Mouse (Mus musculus) heart, embryonic 10.5 days (tissue): Measurements from ENCODE around the gene Klhl35. TPM values are rescaled to one million over a fixed set of nuclear protein-coding genes. Genes with fewer than 3 reads are reported as not detected.

Experiments
- DNase-seq: peaks from one replicate; pipeline ENCODE4 v3.0.0-alpha.2; 2017; ENCODE audit warnings: low spot score
- H3K27ac ChIP-seq: fragments of 300-500 bp; sonication (generic); 2 replicates; pipeline ENCODE4 v1.5.1; 2016; ENCODE audit warnings: mild to moderate bottlenecking
- H3K27me3 ChIP-seq: fragments of 300-500 bp; sonication (generic); 2 replicates; pipeline ENCODE4 v1.6.1; 2016; ENCODE audit warnings: mild to moderate bottlenecking; ENCODE audit not compliant: poor library complexity, insufficient read depth, severe bottlenecking
- H3K36me3 ChIP-seq: fragments of 300-500 bp; sonication (generic); 2 replicates; pipeline ENCODE4 v1.6.1; 2016; ENCODE audit warnings: mild to moderate bottlenecking, moderate library complexity
- H3K4me1 ChIP-seq: fragments of 300-500 bp; sonication (generic); 2 replicates; pipeline ENCODE4 v1.6.1; 2016; ENCODE audit warnings: mild to moderate bottlenecking
- H3K4me3 ChIP-seq: fragments of 300-500 bp; sonication (generic); 2 replicates; pipeline ENCODE4 v1.5.1; 2016; ENCODE audit warnings: mild to moderate bottlenecking, moderate library complexity
- H3K9me3 ChIP-seq: fragments of 300-500 bp; sonication (generic); 2 replicates; pipeline ENCODE4 v1.6.1; 2016; ENCODE audit warnings: mild to moderate bottlenecking, moderate library complexity
- WGBS: fragments of 180-500 bp; shearing (Covaris S2); methylation state at CpG from one replicate; pipeline ENCODE4 v1.1.7; 2016; 5-methylcytosine and 5-hydroxymethylcytosine counted together
- polyA plus RNA-seq: library from polyadenylated mRNA; unstranded; fragments of >200 nt; fragmentation: Nextera tagmentation; extraction: Ambion mirVana; gene quantifications from 2 replicates; pipeline ENCODE4 v1.2.1, GENCODE M21; 2016

The Klhl35 gene
- polyA plus RNA-seq, result 0.52 and 1.1 TPM in 2 replicates

DNA sequence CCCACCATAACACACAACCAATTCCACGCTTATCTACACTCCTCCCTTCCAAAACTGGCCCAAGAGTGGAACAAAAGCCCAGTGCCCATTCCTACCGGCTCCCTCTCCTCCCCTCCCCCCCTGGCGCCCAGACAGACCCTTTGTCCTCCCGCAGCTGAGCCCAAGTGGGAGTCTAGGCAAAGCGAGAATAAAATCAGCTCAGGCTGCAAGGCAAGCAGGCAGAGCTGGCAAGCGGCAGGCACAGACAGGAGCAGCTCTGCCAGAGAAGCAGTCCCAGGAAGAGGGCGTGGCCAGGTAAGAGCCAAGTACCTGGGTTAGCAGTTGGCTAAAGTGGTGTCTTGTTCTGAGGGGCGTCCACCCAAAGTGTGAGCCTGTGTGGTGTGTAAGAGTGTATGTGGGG, at the start of gene Klhl35:
TSS of gene Klhl35 (plus strand) at position 194 of the 400 bp plus-strand sequence.
- Histone ChIP-seq H3K27me3 (peaks cover 28% of the 10 kb centered on the region; the same call in 1 of the 2 replicates), H3K4me3 (no peak within 1 kb of the TSS; the same call in 1 of the 2 replicates), H3K36me3 (peaks cover 11% of the 10 kb centered on the region), H3K27ac (peak within 1 kb of the TSS; percentile 63), H3K9me3 (no peaks in the 10 kb centered on the region), H3K4me1 (peaks cover 46% of the 10 kb centered on the region)
- 18% methylated on average over 8 of the region's 8 CpGs for WGBS
- DNase-seq, result no peak

DNA sequence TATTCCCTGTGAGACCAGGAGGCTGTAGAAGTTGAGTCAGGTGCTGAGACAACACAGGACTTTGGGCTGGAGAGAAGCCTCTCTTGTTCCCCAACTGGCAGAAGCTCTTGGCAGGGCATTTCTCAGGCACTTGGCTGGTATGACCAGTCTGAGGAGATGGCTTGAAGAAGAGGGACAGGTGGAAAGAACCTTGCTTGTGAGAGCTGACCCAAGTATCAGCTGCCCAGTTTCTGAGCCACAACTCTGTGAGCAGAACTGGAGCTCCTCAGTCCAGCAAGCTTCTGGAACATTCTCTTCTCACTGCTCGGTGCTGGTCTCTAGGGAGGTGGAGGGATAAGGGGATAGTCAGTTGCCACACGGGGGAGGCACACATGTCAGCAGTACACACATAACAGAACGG, 46.5 kb upstream of the Klhl35 start:
- Histone ChIP-seq H3K27ac (no peak overlapping the region), H3K36me3 (peaks cover 25% of the 10 kb centered on the region), H3K4me3 (no peak overlapping the region), H3K9me3 (no peaks in the 10 kb centered on the region), H3K4me1 (peaks cover 42% of the 10 kb centered on the region), H3K27me3 (no peaks in the 10 kb centered on the region)
- DNase-seq, result no peak
- WGBS, result 76% methylated on average over 3 of the region's 3 CpGs

DNA sequence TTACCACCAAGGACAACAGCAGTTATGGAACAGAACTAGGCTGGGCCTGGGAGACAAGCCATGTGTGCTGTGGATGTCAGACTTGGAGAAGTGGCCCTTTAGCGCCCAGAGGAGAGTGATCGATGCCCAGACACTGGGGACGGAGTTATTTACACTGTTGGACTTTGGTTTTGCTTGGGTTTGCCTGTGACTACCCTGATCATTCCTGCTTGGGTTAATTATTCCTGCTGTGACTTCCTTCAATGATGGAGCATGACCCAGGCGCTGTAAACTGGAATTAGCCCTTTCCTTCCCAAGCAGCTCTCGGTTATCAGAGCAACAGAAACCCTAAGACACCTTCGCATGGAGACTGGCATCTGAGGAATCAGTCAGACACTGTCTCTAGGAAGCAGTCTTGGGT, 44.8 kb upstream of the Klhl35 start:
- 84% methylated on average over 6 of the region's 6 CpGs for WGBS
- H3K27me3 ChIP-seq, result no peaks in the 10 kb centered on the region
- H3K4me1 ChIP-seq, result peaks cover 50% of the 10 kb centered on the region
- H3K27ac ChIP-seq, result no peak overlapping the region
- no peaks in the 10 kb centered on the region for H3K9me3 ChIP-seq
- H3K36me3 ChIP-seq, result peaks cover 16% of the 10 kb centered on the region; the same call in 1 of the 2 replicates
- H3K4me3 ChIP-seq, result no peak overlapping the region
- DNase-seq, result no peak

DNA sequence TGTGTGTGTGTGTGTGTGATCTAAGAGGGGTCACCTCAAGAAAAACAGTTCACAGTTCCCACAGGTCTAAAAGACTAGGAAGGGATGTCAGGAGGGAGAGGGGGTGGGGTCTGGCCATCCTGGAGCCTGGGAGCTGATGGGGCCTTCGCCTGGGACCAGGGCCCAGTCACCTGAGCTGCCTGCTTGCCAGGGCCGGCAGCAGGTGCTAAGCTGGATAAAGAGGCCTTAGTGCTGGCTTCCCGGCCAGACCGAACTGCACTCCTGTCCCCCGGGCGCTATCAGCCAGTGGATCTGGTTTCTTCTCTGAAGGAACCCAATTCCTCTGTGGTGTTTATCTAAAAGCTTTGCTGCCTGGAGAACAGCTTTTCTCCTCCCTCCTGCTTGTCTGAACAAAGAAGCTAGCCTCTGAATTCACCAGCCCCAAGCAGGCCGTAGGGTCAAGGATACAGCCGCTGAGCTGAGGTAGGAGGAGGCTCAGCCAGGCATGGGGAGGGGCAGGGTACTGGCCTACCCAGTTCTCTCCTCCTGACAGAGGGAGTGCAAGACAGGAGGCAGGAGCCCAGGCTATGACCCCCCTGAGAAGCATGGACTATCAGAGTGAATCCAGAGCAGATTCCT, 41.2 kb upstream of the Klhl35 start:
- no peaks in the 10 kb centered on the region for H3K9me3 ChIP-seq
- no peak for DNase-seq
- WGBS, result 28% methylated on average over 8 of the region's 8 CpGs

GRCm38 (mm10) chr7:99425706-99426105, 40.1 kb upstream of the Klhl35 start:
- Histone ChIP-seq H3K4me1 (peaks cover 63% of the 10 kb centered on the region), H3K9me3 (no peaks in the 10 kb centered on the region), H3K36me3 (peaks cover 16% of the 10 kb centered on the region; the same call in 1 of the 2 replicates), H3K4me3 (no peak overlapping the region), H3K27me3 (no peaks in the 10 kb centered on the region), H3K27ac (peak overlapping the region; percentile 75; the same call in 1 of the 2 replicates)
- WGBS, result 88% methylated on average over 4 of the region's 4 CpGs
- no peak for DNase-seq

More for the DNA sequence above, 41.2 kb upstream of the Klhl35 start:
- H3K36me3 ChIP-seq, result peaks cover 16% of the 10 kb centered on the region; the same call in 1 of the 2 replicates
- no peaks in the 10 kb centered on the region for H3K27me3 ChIP-seq
- H3K27ac ChIP-seq, result peak overlapping the region; percentile 75
- H3K4me3 ChIP-seq, result no peak overlapping the region
- peaks cover 66% of the 10 kb centered on the region for H3K4me1 ChIP-seq

GRCm38 (mm10) chr7:99427031-99427430, 38.8 kb upstream of the Klhl35 start:
- no peaks in the 10 kb centered on the region for H3K27me3 ChIP-seq
- H3K4me1 ChIP-seq, result peaks cover 63% of the 10 kb centered on the region
- peaks cover 16% of the 10 kb centered on the region; the same call in 1 of the 2 replicates for H3K36me3 ChIP-seq
- 82% methylated on average over 10 of the region's 10 CpGs for WGBS
- no peaks in the 10 kb centered on the region for H3K9me3 ChIP-seq
- H3K4me3 ChIP-seq, result no peak overlapping the region
- DNase-seq, result no peak
- no peak overlapping the region for H3K27ac ChIP-seq

GRCm38 (mm10) chr7:99427987-99428386, 37.8 kb upstream of the Klhl35 start:
- DNase-seq, result no peak
- Histone ChIP-seq H3K27ac (no peak overlapping the region), H3K9me3 (no peaks in the 10 kb centered on the region), H3K4me1 (peaks cover 70% of the 10 kb centered on the region), H3K4me3 (no peak overlapping the region), H3K27me3 (no peaks in the 10 kb centered on the region), H3K36me3 (peaks cover 16% of the 10 kb centered on the region; the same call in 1 of the 2 replicates)
- 84% methylated on average over 3 of the region's 3 CpGs for WGBS

GRCm38 (mm10) chr7:99428836-99429235, 37.0 kb upstream of the Klhl35 start:
- 74% methylated on average over 5 of the region's 5 CpGs for WGBS
- Histone ChIP-seq H3K27ac (no peak overlapping the region), H3K27me3 (no peaks in the 10 kb centered on the region), H3K36me3 (peaks cover 19% of the 10 kb centered on the region; the same call in 1 of the 2 replicates), H3K4me3 (no peak overlapping the region), H3K4me1 (peaks cover 74% of the 10 kb centered on the region), H3K9me3 (no peaks in the 10 kb centered on the region)
- DNase-seq, result no peak

DNA sequence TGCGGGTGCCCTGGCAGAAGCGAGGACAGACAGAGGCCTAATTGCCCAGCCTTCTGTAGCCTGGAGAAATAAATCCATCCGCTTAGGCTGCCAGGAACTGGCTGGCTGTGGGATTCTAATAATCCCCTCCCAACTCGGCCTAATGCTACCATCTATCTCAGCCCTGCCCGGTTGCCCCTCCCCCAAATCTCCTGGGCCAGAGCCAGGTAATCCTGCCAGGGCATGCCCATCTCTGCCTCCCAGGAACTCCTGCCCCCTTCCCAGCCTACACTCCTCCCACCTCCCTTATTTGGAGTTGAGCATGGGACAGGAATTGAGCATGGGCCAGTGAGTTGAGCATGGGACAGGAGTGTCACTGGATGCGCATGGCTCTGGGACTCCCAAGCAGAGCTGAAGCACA, 36.0 kb upstream of the Klhl35 start:
- Histone ChIP-seq H3K36me3 (peaks cover 18% of the 10 kb centered on the region; the same call in 1 of the 2 replicates), H3K9me3 (no peaks in the 10 kb centered on the region), H3K27me3 (no peaks in the 10 kb centered on the region), H3K27ac (no peak overlapping the region), H3K4me3 (no peak overlapping the region), H3K4me1 (peaks cover 74% of the 10 kb centered on the region)
- WGBS, result 70% methylated on average over 6 of the region's 6 CpGs
- DNase-seq, result no peak

DNA sequence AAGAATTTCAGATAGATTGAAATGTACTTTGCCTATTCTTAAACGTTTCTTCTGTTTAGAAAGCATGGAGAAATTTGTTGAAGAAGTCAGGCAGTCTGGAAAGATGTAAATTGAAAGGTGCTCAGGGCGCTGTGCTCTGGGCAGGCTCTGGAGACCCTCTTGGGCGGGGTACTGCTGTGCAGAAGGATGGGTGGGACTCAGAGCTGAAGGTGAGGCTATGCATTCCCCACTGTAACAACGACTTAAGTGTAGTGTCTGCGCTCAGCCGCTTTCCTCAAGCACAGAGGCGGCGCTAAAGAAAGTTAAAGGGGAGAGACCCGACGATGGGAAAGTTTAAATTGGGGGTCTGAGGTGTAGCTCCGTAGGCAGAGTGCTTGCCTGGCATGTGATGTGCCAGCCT, 35.6 kb upstream of the Klhl35 start:
- H3K27me3 ChIP-seq, result no peaks in the 10 kb centered on the region
- whole genome bisulfite sequencing, result 68% methylated on average over 11 of the region's 11 CpGs
- no peak for DNase-seq
- H3K36me3 ChIP-seq, result peaks cover 18% of the 10 kb centered on the region; the same call in 1 of the 2 replicates
- H3K27ac ChIP-seq, result no peak overlapping the region
- no peak overlapping the region for H3K4me3 ChIP-seq
- peaks cover 74% of the 10 kb centered on the region for H3K4me1 ChIP-seq
- H3K9me3 ChIP-seq, result no peaks in the 10 kb centered on the region

DNA sequence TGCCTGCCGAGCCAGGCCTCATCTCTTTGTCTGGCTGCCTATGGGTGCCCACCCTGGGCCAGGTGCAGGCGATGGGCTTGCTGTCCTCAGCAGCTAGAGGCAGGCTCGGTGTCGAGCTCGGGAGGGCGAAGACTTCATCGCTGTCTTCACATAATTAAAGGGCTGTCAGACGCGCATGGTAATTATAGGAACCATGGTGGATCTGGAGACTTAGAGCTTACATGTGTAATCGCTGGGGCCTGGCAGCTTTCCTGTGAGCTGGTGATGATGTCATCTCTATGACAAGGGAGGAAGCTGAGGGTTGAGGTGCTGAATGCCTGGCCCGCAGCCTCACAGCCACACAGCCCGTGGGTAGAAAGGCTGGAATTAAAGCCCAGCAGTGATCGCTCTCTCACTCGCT, 33.6 kb upstream of the Klhl35 start:
- 69% methylated on average over 14 of the region's 14 CpGs for WGBS
- peaks cover 84% of the 10 kb centered on the region for H3K4me1 ChIP-seq
- H3K9me3 ChIP-seq, result no peaks in the 10 kb centered on the region
- H3K4me3 ChIP-seq, result no peak overlapping the region
- H3K36me3 ChIP-seq, result peaks cover 13% of the 10 kb centered on the region; the same call in 1 of the 2 replicates
- DNase-seq, result no peak
- no peaks in the 10 kb centered on the region for H3K27me3 ChIP-seq
- peak overlapping the region; percentile 72; the same call in 1 of the 2 replicates for H3K27ac ChIP-seq

DNA sequence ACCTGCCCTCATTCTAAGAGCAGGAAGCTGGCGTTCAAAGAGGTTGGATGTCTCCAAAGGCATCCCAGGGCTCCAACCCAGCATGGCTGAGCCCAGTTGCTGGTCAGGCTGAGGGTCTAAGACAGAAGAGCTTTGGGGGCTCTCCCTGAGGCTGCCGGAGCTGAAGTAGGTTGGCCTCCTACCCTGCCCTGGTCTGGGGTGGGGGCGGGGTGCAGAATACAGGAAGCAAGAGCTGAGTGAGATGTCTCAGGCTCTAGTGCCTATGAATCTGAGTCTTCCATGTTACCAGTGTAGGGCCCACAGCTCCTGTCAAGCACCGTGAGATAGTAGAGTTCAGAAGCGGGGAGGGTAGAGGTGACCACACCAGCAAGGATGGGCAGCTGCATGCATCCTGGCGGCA, 32.9 kb upstream of the Klhl35 start:
- no peak for DNase-seq
- WGBS, result 72% methylated on average over 6 of the region's 6 CpGs
- Histone ChIP-seq H3K36me3 (peaks cover 13% of the 10 kb centered on the region; the same call in 1 of the 2 replicates), H3K27me3 (no peaks in the 10 kb centered on the region), H3K4me3 (no peak overlapping the region), H3K27ac (peak overlapping the region; percentile 72; the same call in 1 of the 2 replicates), H3K9me3 (no peaks in the 10 kb centered on the region), H3K4me1 (peaks cover 84% of the 10 kb centered on the region)

DNA sequence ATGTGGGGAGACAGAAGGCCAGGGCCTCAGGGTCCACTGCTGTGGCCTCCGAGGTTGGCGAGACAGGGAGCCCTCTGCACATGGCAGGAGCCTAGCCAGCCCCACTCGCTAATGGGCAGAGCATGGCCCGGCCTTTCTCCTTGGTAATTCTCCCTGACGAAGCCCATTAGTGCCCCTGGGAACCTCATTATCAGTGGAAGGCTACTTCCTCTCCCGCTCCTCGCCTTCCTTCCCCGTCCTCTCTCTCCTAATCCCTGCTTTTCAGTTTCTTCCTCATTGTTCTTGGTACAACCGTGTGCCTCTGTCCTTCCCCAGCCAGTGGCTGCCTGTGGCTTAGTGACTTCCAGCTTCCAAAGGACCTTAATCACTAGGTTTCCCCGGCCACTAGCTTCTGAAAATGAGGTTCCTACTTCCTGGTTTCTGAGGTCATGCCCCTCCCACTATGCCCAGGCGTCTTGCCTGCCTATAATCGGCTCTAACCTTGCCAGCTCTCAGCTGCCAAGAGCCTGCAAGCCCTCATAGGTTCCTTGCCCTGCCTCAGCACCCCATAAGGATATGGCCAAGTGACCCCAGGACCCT, 31.0 kb upstream of the Klhl35 start:
- WGBS, result 35% methylated on average over 12 of the region's 12 CpGs
- Histone ChIP-seq H3K27ac (peak overlapping the region; percentile 71), H3K4me1 (peaks cover 78% of the 10 kb centered on the region), H3K9me3 (no peaks in the 10 kb centered on the region), H3K27me3 (no peaks in the 10 kb centered on the region), H3K4me3 (no peak overlapping the region), H3K36me3 (peaks cover 16% of the 10 kb centered on the region; the same call in 1 of the 2 replicates)
- no peak for DNase-seq
